Mouse (Mus musculus): Measurements from ENCODE around the gene Colgalt2. TPM values are rescaled to one million over a fixed set of nuclear protein-coding genes. Genes with fewer than 3 reads are reported as not detected.

The Colgalt2 gene
- polyA plus RNA-seq, 1 experiment from 2014 or later = 1.7 TPM

GRCm38 (mm10) chr1:152542747-152543378 lies 143.2 kb downstream of the Colgalt2 start:
- Histone ChIP-seq H3K9ac (ENCODE audit: low read length) (no peak overlapping the region), H3K4me3 (ENCODE audit: low read depth, low read length) (no peak overlapping the region), H3K4me1 (replicated peaks; ENCODE audit: control insufficient read depth, insufficient read depth, low read length) (peaks cover 9% of the 10 kb centered on the region; the same call in 1 of the 2 replicates), H3K27me3 (replicated peaks; ENCODE audit: control insufficient read depth, insufficient read depth, low read length) (no peaks in the 10 kb centered on the region), H3K4me2 (ENCODE audit: low read length) (no peak overlapping the region), H3K36me3 (ENCODE audit: control insufficient read depth, insufficient read depth, low read length) (peaks cover 69% of the 10 kb centered on the region), H3K27ac (ENCODE audit: low read depth) (peak overlapping the region; percentile 55; the same call in 1 of the 2 replicates), H3K9me3 (ENCODE audit: control insufficient read depth, low read length) (no peaks in the 10 kb centered on the region)
- ATAC-seq (replicated peaks; ENCODE audit: low FRiP score, low TSS enrichment, low read depth) = peak; percentile 77
- 39% methylated on average over 6 of the region's 6 CpGs for WGBS
- DNase-seq (ENCODE audit: low spot score) = no peak

GRCm38 (mm10) chr1:152543449-152544159 lies 144.0 kb downstream of the Colgalt2 start:
- peaks cover 11% of the 10 kb centered on the region for H3K4me1 ChIP-seq (replicated peaks; ENCODE audit: control insufficient read depth, insufficient read depth, low read length)
- DNase-seq (ENCODE audit: low spot score) (no peak), ATAC-seq (replicated peaks; ENCODE audit: low FRiP score, low TSS enrichment, low read depth) (no peak)
- WGBS = 68% methylated on average over 2 of the region's 2 CpGs
- no peak overlapping the region for H3K4me2 ChIP-seq (ENCODE audit: low read length)
- H3K27me3 ChIP-seq (replicated peaks; ENCODE audit: control insufficient read depth, insufficient read depth, low read length) = no peaks in the 10 kb centered on the region
- no peaks in the 10 kb centered on the region for H3K9me3 ChIP-seq (ENCODE audit: control insufficient read depth, low read length)
- peak overlapping the region; percentile 55; the same call in 1 of the 2 replicates for H3K27ac ChIP-seq (ENCODE audit: low read depth)
- H3K36me3 ChIP-seq (ENCODE audit: control insufficient read depth, insufficient read depth, low read length) = peaks cover 66% of the 10 kb centered on the region
- no peak overlapping the region for H3K9ac ChIP-seq (ENCODE audit: low read length)
- H3K4me3 ChIP-seq (ENCODE audit: low read depth, low read length) = no peak overlapping the region

GRCm38 (mm10) chr1:152549061-152549738 lies 149.6 kb downstream of the Colgalt2 start:
- Histone ChIP-seq H3K27me3 (replicated peaks; ENCODE audit: control insufficient read depth, insufficient read depth, low read length) (no peaks in the 10 kb centered on the region), H3K9me3 (ENCODE audit: control insufficient read depth, low read length) (no peaks in the 10 kb centered on the region), H3K27ac (ENCODE audit: low read depth) (peak overlapping the region; percentile 83), H3K9ac (ENCODE audit: low read length) (no peak overlapping the region), H3K4me1 (replicated peaks; ENCODE audit: control insufficient read depth, insufficient read depth, low read length) (peaks cover 25% of the 10 kb centered on the region), H3K4me3 (ENCODE audit: low read depth, low read length) (no peak overlapping the region), H3K4me2 (ENCODE audit: low read length) (no peak overlapping the region), H3K36me3 (ENCODE audit: control insufficient read depth, insufficient read depth, low read length) (peaks cover 55% of the 10 kb centered on the region)
- WGBS = 49% methylated on average over 13 of the region's 13 CpGs
- DNase-seq (ENCODE audit: low spot score) (no peak), ATAC-seq (replicated peaks; ENCODE audit: low FRiP score, low TSS enrichment, low read depth) (peak; percentile 28; the same call in 1 of the 2 replicates)

GRCm38 (mm10) chr1:152550544-152550943 lies 150.9 kb downstream of the Colgalt2 start:
- no peak overlapping the region for H3K9ac ChIP-seq (ENCODE audit: low read length)
- peaks cover 54% of the 10 kb centered on the region for H3K36me3 ChIP-seq (ENCODE audit: control insufficient read depth, insufficient read depth, low read length)
- no peak overlapping the region for H3K4me2 ChIP-seq (ENCODE audit: low read length)
- peak overlapping the region; percentile 83 for H3K27ac ChIP-seq (ENCODE audit: low read depth)
- peak; percentile 75 for ATAC-seq (replicated peaks; ENCODE audit: low FRiP score, low TSS enrichment, low read depth)
- H3K4me1 ChIP-seq (replicated peaks; ENCODE audit: control insufficient read depth, insufficient read depth, low read length) = peaks cover 27% of the 10 kb centered on the region
- no peak overlapping the region for H3K4me3 ChIP-seq (ENCODE audit: low read depth, low read length)
- no peaks in the 10 kb centered on the region for H3K27me3 ChIP-seq (replicated peaks; ENCODE audit: control insufficient read depth, insufficient read depth, low read length)
- DNase-seq (ENCODE audit: low spot score) = no peak
- WGBS = 39% methylated on average over 2 of the region's 2 CpGs
- H3K9me3 ChIP-seq (ENCODE audit: control insufficient read depth, low read length) = no peaks in the 10 kb centered on the region

GRCm38 (mm10) chr1:152550973-152551372 lies 151.3 kb downstream of the Colgalt2 start:
- Histone ChIP-seq H3K4me1 (replicated peaks; ENCODE audit: control insufficient read depth, insufficient read depth, low read length) (peaks cover 32% of the 10 kb centered on the region), H3K9ac (ENCODE audit: low read length) (no peak overlapping the region), H3K9me3 (ENCODE audit: control insufficient read depth, low read length) (no peaks in the 10 kb centered on the region), H3K36me3 (ENCODE audit: control insufficient read depth, insufficient read depth, low read length) (peaks cover 51% of the 10 kb centered on the region), H3K27ac (ENCODE audit: low read depth) (peak overlapping the region; percentile 83), H3K4me3 (ENCODE audit: low read depth, low read length) (no peak overlapping the region), H3K27me3 (replicated peaks; ENCODE audit: control insufficient read depth, insufficient read depth, low read length) (no peaks in the 10 kb centered on the region), H3K4me2 (ENCODE audit: low read length) (no peak overlapping the region)
- DNase-seq (ENCODE audit: low spot score) (no peak), ATAC-seq (replicated peaks; ENCODE audit: low FRiP score, low TSS enrichment, low read depth) (no peak; the same call in 1 of the 2 replicates)
- 50% methylated on average over 3 of the region's 3 CpGs for WGBS

- no peak for DNase-seq (ENCODE audit: low spot score)
- Histone ChIP-seq H3K27ac (ENCODE audit: low read depth) (no peak overlapping the region; the same call in 1 of the 2 replicates), H3K9ac (ENCODE audit: low read length) (no peak overlapping the region), H3K4me3 (ENCODE audit: low read depth, low read length) (no peak overlapping the region), H3K4me1 (replicated peaks; ENCODE audit: control insufficient read depth, insufficient read depth, low read length) (peaks cover 40% of the 10 kb centered on the region), H3K27me3 (replicated peaks; ENCODE audit: control insufficient read depth, insufficient read depth, low read length) (no peaks in the 10 kb centered on the region), H3K9me3 (ENCODE audit: control insufficient read depth, low read length) (no peaks in the 10 kb centered on the region), H3K36me3 (ENCODE audit: control insufficient read depth, insufficient read depth, low read length) (peaks cover 36% of the 10 kb centered on the region), H3K4me2 (ENCODE audit: low read length) (no peak overlapping the region)
- ATAC-seq (replicated peaks; ENCODE audit: low FRiP score, low TSS enrichment, low read depth) = no peak
- WGBS = 63% methylated on average over 15 of the region's 15 CpGs
These were observed 154.4 kb downstream of the Colgalt2 start for GRCm38 (mm10) chr1:152553912-152554547.

GRCm38 (mm10) chr1:152555944-152556573 lies 156.4 kb downstream of the Colgalt2 start:
- DNase-seq (ENCODE audit: low spot score) = peak; percentile 75
- H3K9ac ChIP-seq (ENCODE audit: low read length) = 0 out of 2 replicates have a peak overlapping the region, but pooled peaks have one; percentile 1
- 8% methylated on average over 7 of the region's 7 CpGs for WGBS

More at GRCm38 (mm10) chr1:152555944-152556573, 156.4 kb downstream of the Colgalt2 start:
- Histone ChIP-seq H3K27ac (ENCODE audit: low read depth) (peak overlapping the region; percentile 82), H3K4me1 (replicated peaks; ENCODE audit: control insufficient read depth, insufficient read depth, low read length) (peaks cover 27% of the 10 kb centered on the region), H3K36me3 (ENCODE audit: control insufficient read depth, insufficient read depth, low read length) (peaks cover 33% of the 10 kb centered on the region), H3K4me3 (ENCODE audit: low read depth, low read length) (no peak overlapping the region), H3K4me2 (ENCODE audit: low read length) (0 out of 2 replicates have a peak overlapping the region, but pooled peaks have one; percentile 7), H3K27me3 (replicated peaks; ENCODE audit: control insufficient read depth, insufficient read depth, low read length) (no peaks in the 10 kb centered on the region), H3K9me3 (ENCODE audit: control insufficient read depth, low read length) (no peaks in the 10 kb centered on the region)
- ATAC-seq (replicated peaks; ENCODE audit: low FRiP score, low TSS enrichment, low read depth) = peak; percentile 83
